Mouse (Mus musculus) fibroblast of lung, adult 2 months (primary cell): ENCODE results near the gene Ppp6r1.
"Not testable (repeated sequence)": the region's sequence is repeated elsewhere in the genome, so short reads cannot be mapped to it uniquely, and the experiment has no call there.

Source experiments
- DNase-seq: peaks from one replicate; pipeline ENCODE4 v3.0.0-alpha.2; 2011; ENCODE audit warnings: low read depth

The Ppp6r1 gene

GRCm38 (mm10) chr7:4612956-4613355 lies 45.9 kb downstream of the Ppp6r1 start:
- no peak for DNase-seq

- no peak for DNase-seq
Measured at GRCm38 (mm10) chr7:4612386-4612785, 46.4 kb downstream of the Ppp6r1 start.

DNA sequence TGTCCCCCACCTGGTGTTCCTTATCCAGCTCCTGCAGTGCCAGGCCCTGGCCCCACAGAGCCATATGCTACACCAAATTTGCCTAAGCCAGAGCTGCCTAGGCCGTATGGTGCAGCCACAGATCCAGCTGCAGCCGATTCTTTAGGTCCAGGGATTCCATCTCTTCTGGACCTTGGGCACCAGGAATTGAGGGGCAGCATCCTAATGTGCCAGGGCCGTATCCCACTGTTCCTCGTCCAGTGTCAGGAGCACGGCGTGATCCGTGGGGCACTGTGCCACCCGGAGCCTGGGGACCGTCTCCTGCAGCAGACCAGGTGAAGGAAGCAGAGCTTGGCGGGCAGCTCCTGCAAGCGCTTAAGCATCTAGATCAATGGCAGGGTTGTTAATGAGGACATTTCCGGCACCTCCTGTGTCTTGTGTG lies 46.9 kb downstream of the Ppp6r1 start:
- no peak for DNase-seq

DNA sequence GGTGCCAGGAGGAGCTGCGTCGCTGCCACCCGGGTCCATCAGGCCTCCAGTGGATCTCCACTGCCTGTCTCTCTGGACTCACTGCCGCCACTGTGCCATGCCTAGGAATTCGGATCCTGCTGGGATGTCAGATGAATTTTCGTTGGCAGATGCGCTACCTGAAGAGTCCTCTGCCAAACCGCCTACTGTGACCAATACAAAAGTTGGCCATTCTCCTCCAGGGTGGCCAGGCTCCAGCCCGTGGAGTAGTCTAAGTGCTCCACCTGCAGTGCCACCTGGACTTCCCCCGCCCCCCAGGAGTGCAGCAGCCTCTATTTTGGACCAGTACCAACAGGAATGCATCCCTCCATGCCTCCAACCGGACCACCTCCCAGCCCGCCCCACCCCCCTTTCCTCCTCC lies 47.3 kb downstream of the Ppp6r1 start:
- DNase-seq, result no peak

GRCm38 (mm10) chr7:4608002-4608401 lies 50.8 kb downstream of the Ppp6r1 start:
- DNase-seq, result no peak

GRCm38 (mm10) chr7:4603873-4604272 lies 54.9 kb downstream of the Ppp6r1 start, which contains the start of gene Ptprh:
Gene Ptprh, minus strand, starts transcription at chr7:4604041.
- DNase-seq, result no peak

DNA sequence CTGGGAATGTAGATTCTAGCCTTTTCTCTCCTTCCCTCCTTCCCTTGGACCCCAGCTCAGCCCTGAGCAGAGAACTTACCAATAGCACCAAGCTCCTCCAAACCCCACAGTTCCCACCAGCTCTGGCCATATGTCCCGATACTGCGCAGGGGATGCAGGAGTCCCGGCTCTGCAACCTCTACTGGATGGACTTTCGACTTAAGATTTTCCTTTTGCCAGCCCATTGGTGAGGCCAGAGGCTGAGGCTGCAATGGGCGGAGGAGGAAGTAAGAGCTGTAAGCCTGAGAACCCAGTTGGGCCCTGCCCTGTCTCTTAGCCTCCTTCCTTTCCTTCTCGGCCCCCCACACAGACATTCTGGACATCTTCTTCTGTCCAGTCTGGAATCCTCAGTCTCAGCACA lies 55.9 kb downstream of the Ppp6r1 start:
- no peak for DNase-seq

GRCm38 (mm10) chr7:4597046-4597445 lies 61.8 kb downstream of the Ppp6r1 start:
- DNase-seq, result not testable (repeated sequence)
